ENCODE assay signal across 31 mouse cellular contexts in genomic region chr10:117585600-117586299, GRCm38 (mm10).
"Had no signal": no experiment of that assay in that cellular context is flagged by ENCODE, and none has a peak within 500 bp of the region (broad histone marks: within the 10 kb centered on the region; RNA-seq: fewer than 3 reads in every experiment).

No protein-coding gene starts in this region.

- DNase-seq: left cerebral cortex, postnatal 4 days; liver; liver, embryonic 13.5 days; liver, postnatal 0 days; lung, adult 18-20 months; lung, adult 2 months; lung, embryonic 14.5 days; lung, postnatal 10 days; lung, postnatal 14 days; lung, postnatal 36 days; lung, postnatal 4 days; midbrain, embryonic 14.5 days had no signal

- ATAC-seq: liver, postnatal 0 days; lung, postnatal 0 days; midbrain, embryonic 13.5 days; midbrain, embryonic 15.5 days; midbrain, embryonic 16.5 days had no signal

- H3K27me3 ChIP-seq: limb, embryonic 12.5 days; limb, embryonic 13.5 days; limb, embryonic 15.5 days; liver, embryonic 13.5 days; liver, embryonic 15.5 days; lung, embryonic 15.5 days; megakaryocyte, embryonic 14.5 days; midbrain, embryonic 12.5 days; midbrain, embryonic 13.5 days; midbrain, embryonic 15.5 days; neural tube, embryonic 12.5 days had no signal

- H3K4me1 ChIP-seq: liver, embryonic 13.5 days; liver, embryonic 15.5 days; lung, embryonic 15.5 days; megakaryocyte, embryonic 14.5 days; midbrain, embryonic 12.5 days; midbrain, embryonic 13.5 days; midbrain, embryonic 15.5 days had no signal

- H3K4me2 ChIP-seq: limb, embryonic 12.5 days; limb, embryonic 13.5 days; limb, embryonic 15.5 days; liver, embryonic 11.5 days; liver, embryonic 13.5 days; liver, embryonic 15.5 days; lung, embryonic 14.5 days; lung, embryonic 15.5 days; midbrain, embryonic 11.5 days; midbrain, embryonic 12.5 days; midbrain, embryonic 13.5 days; midbrain, embryonic 15.5 days; neural tube, embryonic 12.5 days had no signal

- H3K36me3 ChIP-seq: limb, embryonic 10.5 days; limb, embryonic 12.5 days; limb, embryonic 13.5 days; limb, embryonic 15.5 days; liver, embryonic 13.5 days; liver, embryonic 15.5 days; lung, embryonic 15.5 days; midbrain, embryonic 10.5 days; midbrain, embryonic 12.5 days; midbrain, embryonic 13.5 days; midbrain, embryonic 15.5 days; neural tube, embryonic 12.5 days had no signal

- H3K27ac ChIP-seq: limb, embryonic 12.5 days; limb, embryonic 13.5 days; limb, embryonic 15.5 days; liver, embryonic 13.5 days; liver, embryonic 14.5 days; liver, embryonic 15.5 days; lung, embryonic 15.5 days; macrophage; midbrain, embryonic 10.5 days; midbrain, embryonic 12.5 days; midbrain, embryonic 13.5 days; midbrain, embryonic 15.5 days; neural tube, embryonic 12.5 days had no signal

- H3K4me3 ChIP-seq: limb, embryonic 10.5 days; limb, embryonic 12.5 days; limb, embryonic 13.5 days; limb, embryonic 15.5 days; liver, embryonic 13.5 days; liver, embryonic 15.5 days; lung, embryonic 15.5 days; megakaryocyte, embryonic 14.5 days; midbrain, embryonic 10.5 days; midbrain, embryonic 12.5 days; midbrain, embryonic 13.5 days; midbrain, embryonic 15.5 days; myocyte; neural tube, embryonic 12.5 days had no signal

- H3K9me3 ChIP-seq: limb, embryonic 10.5 days; limb, embryonic 12.5 days; limb, embryonic 13.5 days; limb, embryonic 15.5 days; liver, embryonic 13.5 days; liver, embryonic 15.5 days; lung, embryonic 15.5 days; megakaryocyte, embryonic 14.5 days; midbrain, embryonic 10.5 days; midbrain, embryonic 12.5 days; midbrain, embryonic 13.5 days; midbrain, embryonic 15.5 days had no signal

- H3K9ac ChIP-seq: limb, embryonic 12.5 days; limb, embryonic 13.5 days; limb, embryonic 15.5 days; liver, embryonic 13.5 days; liver, embryonic 14.5 days; liver, embryonic 15.5 days; liver, postnatal 0 days; lung, embryonic 14.5 days; lung, embryonic 15.5 days; midbrain, embryonic 12.5 days; midbrain, embryonic 13.5 days; midbrain, embryonic 15.5 days; neural tube, embryonic 12.5 days had no signal
